Mouse (Mus musculus) layer of hippocampus, adult 6 months (tissue): ENCODE data around the gene S100a2. TPM values are rescaled to one million over a fixed set of nuclear protein-coding genes. Genes with fewer than 3 reads are reported as not detected.

Experiments used
- long read RNA-seq, 2 experiments: library from polyadenylated mRNA; unstranded; transcript quantifications; one replicate each; pipeline ENCODE4 v2.0.0; 2019 to 2020
- polyA plus RNA-seq: library from polyadenylated mRNA; unstranded; fragments of <200 nt; fragmentation: Nextera tagmentation; gene quantifications from 2 replicates; pipeline ENCODE4 v1.2.3, GENCODE M21; 2021

The S100a2 gene
- not detected in 2 replicates for polyA plus RNA-seq
- long read RNA-seq, experiment 1: 0 reads
- long read RNA-seq, experiment 2: 0 reads

DNA sequence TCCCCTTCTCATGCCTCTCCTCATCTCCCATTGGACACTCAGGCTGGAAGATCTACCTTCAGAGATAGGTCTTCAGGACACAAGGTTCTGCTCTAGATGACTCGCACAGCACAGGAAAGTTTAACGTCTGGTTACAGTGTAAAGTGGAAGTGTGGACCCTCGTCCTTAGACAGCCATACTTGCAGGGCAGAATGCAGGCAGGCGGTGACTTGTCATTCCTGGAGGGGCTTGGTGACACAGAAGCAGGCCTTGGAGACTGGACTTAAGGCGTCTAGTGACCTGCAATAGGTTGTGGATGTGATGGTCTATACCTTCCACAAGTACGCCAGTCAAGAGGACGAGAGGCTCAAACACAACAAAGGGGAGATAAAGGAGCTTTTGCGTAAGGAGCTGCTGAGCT, at the start of gene S100a2:
S100a2 (plus strand) TSS at position 301 of the 400 bp plus-strand sequence.

GRCm38 (mm10) chr3:90560008-90560628, 29.9 kb upstream of the S100a2 start, which contains the start of gene S100a3:
Gene S100a3 (plus strand): TSS chr3:90560578.

GRCm38 (mm10) chr3:90601486-90602110, 11.6 kb downstream of the S100a2 start, which contains the start of gene Gm42674:
Gene Gm42674 (plus strand): TSS chr3:90601904.

GRCm38 (mm10) chr3:90603623-90604022, 13.6 kb downstream of the S100a2 start, which contains the start of gene S100a4:
Gene S100a4 (plus strand): TSS chr3:90603771.

GRCm38 (mm10) chr3:90608223-90608622, 18.2 kb downstream of the S100a2 start, which contains the start of gene S100a5:
Gene S100a5 (plus strand): TSS chr3:90608523.

GRCm38 (mm10) chr3:90612728-90613291, 22.8 kb downstream of the S100a2 start, which contains the start of gene S100a6:
Gene S100a6 (plus strand): TSS chr3:90612882.

Other genes with a start within 250 kb of the S100a2 start
- gene Slc27a3, start 200.3 kb upstream of the S100a2 start, polyA plus RNA-seq: 3.6 TPM in 2 replicates
- 12.0 and 12.8 TPM in 2 replicates for gene Ints3, start 156.6 kb upstream of the S100a2 start, polyA plus RNA-seq
- 0.78 and 0.92 TPM in 2 replicates for gene Npr1, start 124.4 kb upstream of the S100a2 start, polyA plus RNA-seq
- gene Ilf2, start 114.1 kb upstream of the S100a2 start, polyA plus RNA-seq: 70.1 and 73.7 TPM in 2 replicates
- gene Snapin, start 99.2 kb upstream of the S100a2 start, polyA plus RNA-seq: 91.8 and 96.6 TPM in 2 replicates
- 86.8 and 92.3 TPM in 2 replicates for gene Chtop, start 80.7 kb upstream of the S100a2 start, polyA plus RNA-seq
- gene S100a1, start 75.9 kb upstream of the S100a2 start, polyA plus RNA-seq: 287 and 351 TPM in 2 replicates
- gene S100a13, start 75.8 kb upstream of the S100a2 start, polyA plus RNA-seq: 174 and 206 TPM in 2 replicates
- 0.15 TPM in 1 of 2 replicates, not detected in the other for gene S100a14, start 63.4 kb upstream of the S100a2 start, polyA plus RNA-seq
- 198 and 207 TPM in 2 replicates for gene S100a16, start 53.0 kb upstream of the S100a2 start, polyA plus RNA-seq
- 0.58 and 1.2 TPM in 2 replicates for gene S100a3, start 29.7 kb upstream of the S100a2 start, polyA plus RNA-seq
- not detected in 2 replicates for gene Gm42674, start 11.7 kb downstream of the S100a2 start, polyA plus RNA-seq
- gene S100a4, start 13.5 kb downstream of the S100a2 start, polyA plus RNA-seq: 5.3 and 5.8 TPM in 2 replicates
- not detected in 2 replicates for gene S100a5, start 18.3 kb downstream of the S100a2 start, polyA plus RNA-seq
- 46.6 and 59.7 TPM in 2 replicates for gene S100a6, start 22.6 kb downstream of the S100a2 start, polyA plus RNA-seq
- gene S100a7a, start 63.8 kb downstream of the S100a2 start, polyA plus RNA-seq: 0.10 TPM in 1 of 2 replicates, not detected in the other
- 0.62 and 0.70 TPM in 2 replicates for gene S100a8, start 78.7 kb downstream of the S100a2 start, polyA plus RNA-seq
- gene S100a9, start 105.5 kb downstream of the S100a2 start, polyA plus RNA-seq: not detected in 2 replicates
- not detected in 2 replicates for gene Pglyrp4, start 136.7 kb downstream of the S100a2 start, polyA plus RNA-seq
- not detected in 2 replicates for gene Gm5849, start 187.6 kb downstream of the S100a2 start, polyA plus RNA-seq